Mouse (Mus musculus): ENCODE data around the gene Spata31d1b.
"Not testable (repeated sequence)": the region's sequence is repeated elsewhere in the genome, so short reads cannot be mapped to it uniquely, and the experiment has no call there.

Gene Spata31d1b

GRCm38 (mm10) chr13:59711984-59712383 lies at the start of gene Spata31d1b:
TSS of gene Spata31d1b (plus strand) at chr13:59712284.
- DNase-seq (ENCODE audit: low spot score in 2 of 2) = not testable (repeated sequence)

GRCm38 (mm10) chr13:59663939-59664712 lies 48.0 kb upstream of the Spata31d1b start:
- no peak for DNase-seq (ENCODE audit: low spot score in 2 of 2)

GRCm38 (mm10) chr13:59667763-59668162 lies 44.3 kb upstream of the Spata31d1b start:
- no peak for DNase-seq (ENCODE audit: low spot score in 2 of 2)

- peak; percentile 67 to 74 for DNase-seq (ENCODE audit: low spot score in 2 of 2)
These were observed 43.5 kb upstream of the Spata31d1b start for GRCm38 (mm10) chr13:59668501-59669093.

- no peak for DNase-seq (ENCODE audit: low spot score in 2 of 2)
These were observed 42.1 kb upstream of the Spata31d1b start for GRCm38 (mm10) chr13:59669946-59670345.

- DNase-seq (ENCODE audit: low spot score in 2 of 2) = no peak
These were observed 40.6 kb upstream of the Spata31d1b start for GRCm38 (mm10) chr13:59671521-59671920.

- no peak for DNase-seq (ENCODE audit: low spot score in 2 of 2)
These were observed 39.8 kb upstream of the Spata31d1b start for GRCm38 (mm10) chr13:59672248-59672647.

GRCm38 (mm10) chr13:59673597-59673996 lies 38.5 kb upstream of the Spata31d1b start:
- DNase-seq (ENCODE audit: low spot score in 2 of 2) = no peak

GRCm38 (mm10) chr13:59674215-59674614 lies 37.9 kb upstream of the Spata31d1b start:
- no peak for DNase-seq (ENCODE audit: low spot score in 2 of 2)

- DNase-seq (ENCODE audit: low spot score in 2 of 2) = peak in 1 of 2 experiments; percentile 54
These were observed 37.3 kb upstream of the Spata31d1b start for GRCm38 (mm10) chr13:59674761-59675150.

GRCm38 (mm10) chr13:59675151-59676011 lies 36.7 kb upstream of the Spata31d1b start, which contains the start of gene Golm1:
TSS of gene Golm1 (minus strand) at chr13:59675811.
- DNase-seq (ENCODE audit: low spot score in 2 of 2) = peak; percentile 72 to 78

- no peak for DNase-seq (ENCODE audit: low spot score in 2 of 2)
These were observed 35.5 kb upstream of the Spata31d1b start for GRCm38 (mm10) chr13:59676316-59677229.

GRCm38 (mm10) chr13:59679306-59679705 lies 32.8 kb upstream of the Spata31d1b start:
- no peak for DNase-seq (ENCODE audit: low spot score in 2 of 2)

- no peak for DNase-seq (ENCODE audit: low spot score in 2 of 2)
These were observed 32.2 kb upstream of the Spata31d1b start for GRCm38 (mm10) chr13:59679908-59680307.

GRCm38 (mm10) chr13:59682629-59683028 lies 29.5 kb upstream of the Spata31d1b start:
- no peak for DNase-seq (ENCODE audit: low spot score in 2 of 2)

- DNase-seq (ENCODE audit: low spot score in 2 of 2) = no peak
These were observed 26.8 kb upstream of the Spata31d1b start for GRCm38 (mm10) chr13:59685236-59685635.

- DNase-seq (ENCODE audit: low spot score in 2 of 2) = peak in 1 of 2 experiments; percentile 41
These were observed 23.7 kb upstream of the Spata31d1b start for GRCm38 (mm10) chr13:59688338-59688770.

- no peak for DNase-seq (ENCODE audit: low spot score in 2 of 2)
These were observed 22.8 kb upstream of the Spata31d1b start for GRCm38 (mm10) chr13:59689313-59689712.

- no peak for DNase-seq (ENCODE audit: low spot score in 2 of 2)
These were observed 22.2 kb upstream of the Spata31d1b start for GRCm38 (mm10) chr13:59689843-59690242.

GRCm38 (mm10) chr13:59690576-59690975 lies 21.5 kb upstream of the Spata31d1b start:
- no peak for DNase-seq (ENCODE audit: low spot score in 2 of 2)

GRCm38 (mm10) chr13:59691478-59691877 lies 20.6 kb upstream of the Spata31d1b start:
- DNase-seq (ENCODE audit: low spot score in 2 of 2) = no peak

Data from spleen, postnatal 10 days (tissue).